Mouse (Mus musculus) Muller cell, postnatal 12 days (primary cell): ENCODE results near the gene 1700013G24Rik.

Experiments
- DNase-seq: peaks from one replicate; pipeline ENCODE4 v3.0.0-alpha.2; 2015; ENCODE audit errors: inconsistent ontology term

1700013G24Rik gene

GRCm38 (mm10) chr4:137456581-137456980, 3.5 kb downstream of the 1700013G24Rik start:
- DNase-seq = no peak

DNA sequence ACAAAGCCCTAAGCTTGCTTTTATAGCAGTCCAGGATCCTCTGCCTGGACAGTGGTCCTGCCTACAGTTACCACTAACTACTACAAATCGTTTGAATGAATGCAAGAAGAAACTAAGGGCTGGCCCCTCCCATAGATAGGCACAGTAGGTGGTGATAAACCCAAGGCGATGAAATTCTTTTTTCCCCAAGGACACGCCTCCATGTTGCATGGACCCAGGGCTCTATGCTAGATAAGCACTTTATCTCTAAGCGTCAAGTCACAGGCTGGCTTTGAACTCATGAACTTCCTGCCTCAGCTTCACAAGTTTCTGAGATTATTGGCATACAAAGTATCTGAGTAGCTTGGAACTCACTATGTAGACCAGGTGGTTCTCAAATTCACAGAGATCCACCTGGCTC, 4.2 kb downstream of the 1700013G24Rik start:
- DNase-seq = no peak

DNA sequence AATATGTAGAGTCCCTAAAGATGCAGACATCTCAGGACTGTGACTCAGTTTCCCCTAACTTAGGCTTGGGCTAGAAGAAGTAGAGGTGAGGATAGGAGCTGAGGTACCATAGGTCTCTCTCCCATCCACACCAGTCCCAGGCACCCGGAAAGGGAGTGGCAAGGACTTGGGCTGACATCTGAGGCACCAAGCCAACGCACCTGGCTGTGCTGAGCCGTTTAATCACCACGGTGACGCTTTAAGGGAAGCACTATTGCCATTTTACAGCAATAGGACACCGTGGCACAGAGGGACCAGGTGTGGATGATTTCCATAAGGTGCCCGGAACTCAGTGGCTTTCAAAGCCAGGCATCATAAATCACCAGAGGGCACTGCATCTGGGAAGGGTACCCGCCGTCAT, 5.2 kb downstream of the 1700013G24Rik start:
- DNase-seq = no peak

DNA sequence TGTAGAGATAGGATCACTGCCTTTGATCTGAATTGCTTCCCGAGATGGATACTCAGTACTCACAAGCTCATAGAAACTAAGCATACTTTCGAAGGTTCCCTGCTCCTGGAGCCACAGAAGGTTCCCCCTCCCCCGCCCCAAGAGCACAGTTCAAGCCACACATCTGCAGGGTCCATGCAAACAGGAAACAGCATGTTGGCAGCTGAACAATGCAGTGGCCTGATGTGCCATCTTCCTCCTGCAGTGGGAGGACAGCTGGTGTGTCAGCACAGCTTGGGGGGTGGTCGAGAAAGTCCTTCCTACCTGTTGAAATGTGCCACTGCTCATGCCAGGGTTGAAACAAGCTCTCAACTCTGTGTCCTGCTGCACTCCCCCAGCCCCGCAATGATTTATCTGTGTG, 5.8 kb downstream of the 1700013G24Rik start:
- DNase-seq = no peak

- DNase-seq = no peak
Observed at GRCm38 (mm10) chr4:137460676-137461075, 7.6 kb downstream of the 1700013G24Rik start.

GRCm38 (mm10) chr4:137461217-137461616, 8.1 kb downstream of the 1700013G24Rik start:
- no peak for DNase-seq

DNA sequence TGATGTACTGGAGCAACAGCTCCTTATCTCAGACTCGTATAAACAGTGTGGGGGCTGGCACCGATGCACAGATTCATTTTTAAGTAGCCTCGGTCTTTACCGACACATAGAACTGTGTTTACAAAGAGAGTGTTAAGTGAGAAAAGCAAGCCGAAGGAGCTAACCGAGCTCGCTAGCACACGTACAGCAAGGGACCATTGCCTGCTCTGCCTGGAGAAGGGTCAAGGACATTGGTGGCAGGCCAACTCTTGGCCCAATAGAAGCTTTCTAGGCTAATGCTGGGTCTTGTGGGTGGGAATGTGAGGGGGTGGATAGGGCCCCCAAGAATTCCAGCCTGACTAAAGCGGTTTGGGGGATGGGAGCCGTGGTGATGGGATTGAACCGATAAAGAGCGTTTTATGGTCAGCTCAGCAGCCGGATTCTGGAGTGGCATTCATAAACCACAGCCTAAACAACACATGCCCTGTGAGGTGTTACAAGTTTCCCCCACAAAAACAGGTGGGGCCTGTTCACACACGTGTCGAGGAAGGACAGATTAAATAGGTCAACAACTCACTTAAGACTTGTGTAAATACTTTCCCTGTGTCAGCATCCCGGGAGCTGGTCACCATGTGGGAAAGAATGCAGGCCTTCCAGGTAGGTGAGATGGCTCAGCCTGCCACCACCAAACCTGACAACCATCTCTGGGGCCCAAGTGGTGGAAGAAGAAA, 9.1 kb downstream of the 1700013G24Rik start:
- no peak for DNase-seq

- no peak for DNase-seq
Observed at GRCm38 (mm10) chr4:137465125-137465787, 12.2 kb downstream of the 1700013G24Rik start.

- no peak for DNase-seq
Observed at GRCm38 (mm10) chr4:137466991-137467390, 13.9 kb downstream of the 1700013G24Rik start.

- DNase-seq = no peak
Observed at GRCm38 (mm10) chr4:137467525-137467924, 14.4 kb downstream of the 1700013G24Rik start.

DNA sequence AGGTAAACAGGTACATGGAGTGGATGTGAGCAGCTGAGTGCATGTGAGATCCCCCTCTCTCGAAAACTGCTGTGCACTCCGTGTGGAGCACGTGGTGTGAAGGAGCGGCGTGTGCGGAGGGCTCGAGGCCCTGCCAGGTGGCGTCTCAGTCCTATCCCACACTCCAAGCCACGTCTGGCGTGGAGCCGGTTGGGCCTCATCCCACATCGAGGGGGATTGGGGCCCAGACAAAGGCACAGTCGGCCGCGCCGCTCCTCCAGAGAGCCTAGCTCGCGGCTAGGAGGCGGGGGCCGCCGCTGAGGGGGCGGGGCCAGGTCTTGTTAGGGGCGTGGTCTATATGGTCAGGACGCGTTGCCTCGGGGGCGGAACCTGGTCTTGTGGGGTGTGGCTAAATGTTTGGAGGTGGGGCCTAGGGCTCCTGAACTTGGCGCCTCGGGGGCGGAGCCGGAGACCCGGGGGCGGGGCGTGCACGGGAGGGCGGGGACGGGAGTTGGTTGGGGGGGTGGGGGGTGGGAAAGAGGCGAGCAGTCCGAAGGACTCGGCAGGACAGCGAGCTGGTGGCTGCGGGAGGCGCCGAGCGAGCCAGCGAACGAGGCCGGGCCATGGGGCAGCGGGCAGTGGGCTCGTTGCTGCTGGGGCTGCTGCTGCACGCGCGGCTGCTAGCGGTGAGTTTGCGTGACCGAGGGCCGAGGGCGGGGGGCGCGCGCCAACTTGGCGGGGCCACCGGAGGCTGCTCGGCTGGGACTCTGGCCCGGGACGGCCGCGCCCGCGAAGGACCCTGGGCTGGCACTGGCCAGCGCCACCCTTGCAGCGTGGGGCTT, 15.4 kb downstream of the 1700013G24Rik start, which contains the start of gene Hspg2:
Hspg2 (plus strand) TSS at position 510 of the 821 bp plus-strand sequence.
- peak; percentile 98 for DNase-seq

DNA sequence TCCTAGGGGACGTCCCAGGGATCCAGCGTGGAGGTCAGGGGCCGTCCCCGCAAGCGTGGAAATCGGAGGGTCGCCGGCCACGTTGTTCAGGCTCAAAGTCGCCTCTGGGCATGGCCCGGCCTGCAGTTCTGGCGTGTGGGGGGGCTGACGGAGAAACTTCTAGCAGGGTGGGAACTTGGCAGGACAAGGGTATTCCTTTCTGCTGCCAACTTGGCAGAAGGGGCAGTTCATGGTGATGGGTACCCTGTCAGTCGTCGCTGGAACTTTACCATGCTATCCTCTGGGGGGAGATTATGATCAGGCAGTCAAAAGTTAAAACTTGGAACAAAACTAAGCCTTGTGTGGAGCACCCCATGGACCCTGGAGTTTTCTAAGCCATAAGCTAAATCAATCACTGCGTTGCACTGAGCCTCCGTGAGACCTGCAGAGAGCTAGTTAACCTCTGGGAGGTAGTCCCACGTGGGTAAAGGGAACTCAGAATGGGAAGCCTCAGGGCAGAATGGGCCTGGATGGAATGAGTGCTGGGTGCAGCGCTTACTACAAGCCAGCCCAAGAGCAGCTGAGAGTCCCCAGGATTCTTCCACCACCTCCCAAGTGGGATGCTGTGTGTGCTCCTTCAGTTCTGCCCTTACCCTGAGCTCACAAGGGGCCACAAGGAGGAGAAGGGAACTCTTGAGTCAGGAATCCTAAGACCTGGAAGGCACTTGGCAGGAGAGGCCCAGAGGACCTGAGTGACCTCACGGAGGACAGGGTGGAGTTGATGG, 16.2 kb downstream of the 1700013G24Rik start:
- DNase-seq = peak; percentile 66

DNA sequence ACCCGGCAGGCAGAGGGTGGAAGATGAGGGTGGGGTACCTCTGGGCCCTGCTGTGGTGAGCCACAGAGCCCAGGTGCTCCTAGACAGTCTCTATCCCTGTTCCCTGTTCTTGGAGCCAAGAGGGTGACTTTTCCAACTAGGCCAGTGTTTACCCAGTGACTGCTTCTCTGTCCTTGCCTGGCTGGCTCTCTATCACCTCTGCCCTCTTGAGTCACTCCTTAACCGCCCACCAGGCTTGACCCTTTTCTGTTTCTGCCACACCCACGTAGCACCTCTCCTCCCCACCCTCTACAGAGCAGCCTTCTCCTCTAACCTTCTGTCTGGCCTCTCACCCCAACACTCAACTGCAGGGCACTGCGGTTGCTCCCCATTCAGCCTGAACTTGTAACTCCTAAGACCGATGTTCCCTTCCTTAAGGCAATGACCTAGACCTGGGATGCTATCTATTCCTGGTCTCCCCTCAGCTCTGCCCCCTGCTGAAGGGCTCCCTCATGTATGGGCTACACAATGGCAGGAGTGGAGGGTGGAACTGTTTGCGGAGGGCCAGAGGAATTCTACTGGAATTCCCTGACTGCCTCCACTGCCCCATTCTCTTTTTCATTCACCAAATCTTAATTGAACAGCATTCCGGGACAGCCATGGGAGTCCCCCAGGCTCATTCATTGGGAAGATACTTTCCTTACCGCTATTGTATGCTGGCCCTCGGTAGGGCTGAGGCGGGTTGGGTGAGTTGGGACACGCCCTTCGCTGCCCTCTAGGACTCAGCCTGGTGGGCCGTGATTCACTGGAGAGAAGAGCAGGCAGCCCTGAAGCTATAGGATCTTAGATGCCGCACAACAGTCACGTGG, 17.0 kb downstream of the 1700013G24Rik start:
- peak; percentile 80 for DNase-seq

GRCm38 (mm10) chr4:137470701-137471317, 17.7 kb downstream of the 1700013G24Rik start:
- DNase-seq = no peak

GRCm38 (mm10) chr4:137471326-137471725, 18.2 kb downstream of the 1700013G24Rik start:
- no peak for DNase-seq

GRCm38 (mm10) chr4:137473240-137473639, 20.2 kb downstream of the 1700013G24Rik start:
- DNase-seq = no peak

GRCm38 (mm10) chr4:137473701-137474388, 20.8 kb downstream of the 1700013G24Rik start:
- DNase-seq = peak; percentile 87

DNA sequence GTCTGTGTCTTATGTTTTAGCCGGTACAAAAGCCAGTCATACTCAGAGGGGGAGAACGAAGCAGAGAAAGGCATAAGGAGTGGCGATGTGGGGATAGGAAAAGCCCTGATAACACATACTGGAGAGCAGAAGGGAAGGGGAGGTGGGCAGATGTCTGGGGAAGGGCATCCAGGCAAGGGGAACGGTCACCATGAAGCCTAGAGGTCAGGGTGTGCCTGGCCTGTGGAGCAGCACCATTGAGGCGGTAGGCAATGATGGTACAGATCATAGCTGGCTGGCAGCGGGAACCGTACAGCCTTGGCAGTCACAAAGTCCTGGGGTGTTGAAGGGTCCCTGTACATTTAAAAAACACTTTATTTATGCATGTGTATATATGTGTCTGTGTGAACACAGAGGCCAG, 21.6 kb downstream of the 1700013G24Rik start:
- DNase-seq = no peak

- no peak for DNase-seq
Observed at GRCm38 (mm10) chr4:137475271-137476050, 22.4 kb downstream of the 1700013G24Rik start.
